Mouse (Mus musculus) CD4-positive helper T cell, adult 2 months (primary cell): ENCODE data around the gene Lrrc73.

ENCODE experiments used
- DNase-seq: peaks from one replicate; pipeline ENCODE4 v3.0.0-alpha.2; 2012; ENCODE audit warnings: low read depth, missing footprints, low spot score

Gene Lrrc73

DNA sequence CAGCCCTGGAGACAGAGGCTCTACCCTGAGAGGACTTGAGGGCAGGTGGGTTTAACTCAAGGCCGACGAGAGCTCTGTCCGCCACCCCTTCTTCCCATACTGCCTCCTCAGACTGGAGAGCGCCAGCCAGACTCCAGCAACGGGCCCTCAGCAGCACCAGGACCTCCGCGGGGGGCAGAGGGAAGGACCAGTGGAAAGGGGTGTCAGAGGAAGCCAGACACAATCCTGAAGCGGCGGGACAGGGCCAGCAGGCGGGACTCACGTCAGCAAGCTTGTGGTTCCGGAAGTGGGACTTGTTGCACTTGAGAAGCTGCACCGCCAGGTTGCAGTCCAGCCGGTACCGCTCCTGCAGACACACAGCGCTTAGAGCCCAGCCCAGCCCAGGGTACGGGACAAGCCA, 6.3 kb downstream of the Lrrc73 start:
- no peak for DNase-seq

DNA sequence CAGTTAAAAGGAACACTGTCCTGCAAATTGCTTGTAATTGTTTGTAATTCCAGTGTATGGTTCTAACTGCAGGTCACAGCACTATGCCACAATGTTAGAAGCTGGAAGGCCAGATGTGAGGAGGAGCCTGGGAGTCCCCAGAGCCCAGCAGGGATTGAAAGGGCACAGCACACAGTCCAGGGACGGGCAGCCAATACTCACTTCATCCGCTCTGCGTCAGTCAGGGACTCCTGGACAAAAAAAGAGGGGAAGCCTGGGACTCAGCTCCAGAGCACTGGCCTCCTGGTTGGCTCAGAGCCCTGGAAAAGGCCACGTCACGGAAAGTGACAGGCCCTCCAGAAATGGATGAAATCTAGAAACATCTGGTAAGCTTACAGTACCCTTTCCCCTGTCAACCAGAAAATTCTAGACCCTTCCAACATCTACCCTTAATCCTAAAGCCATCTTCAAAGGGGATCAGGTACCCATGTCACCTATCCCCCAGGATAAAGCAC, 8.9 kb downstream of the Lrrc73 start:
- no peak for DNase-seq

DNA sequence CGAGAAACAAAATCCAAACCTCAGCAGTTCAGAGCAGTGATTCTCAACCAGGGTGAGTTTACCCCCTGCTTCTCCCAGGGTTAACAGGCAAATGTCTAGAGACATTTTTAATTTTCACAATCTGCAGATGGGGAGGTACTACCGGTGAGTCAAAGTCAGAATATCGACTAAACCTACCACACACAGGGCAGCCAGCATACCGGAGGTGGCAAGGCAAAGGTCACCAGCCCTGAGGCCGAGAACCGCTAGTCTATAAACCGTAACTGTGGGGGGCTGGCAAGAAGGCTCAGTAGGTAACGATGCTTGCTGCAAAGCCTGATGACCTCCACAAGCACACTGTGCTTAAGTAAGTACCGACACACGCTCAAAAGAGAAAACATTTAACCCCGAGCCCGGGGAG, 12.2 kb downstream of the Lrrc73 start:
- DNase-seq: no peak

DNA sequence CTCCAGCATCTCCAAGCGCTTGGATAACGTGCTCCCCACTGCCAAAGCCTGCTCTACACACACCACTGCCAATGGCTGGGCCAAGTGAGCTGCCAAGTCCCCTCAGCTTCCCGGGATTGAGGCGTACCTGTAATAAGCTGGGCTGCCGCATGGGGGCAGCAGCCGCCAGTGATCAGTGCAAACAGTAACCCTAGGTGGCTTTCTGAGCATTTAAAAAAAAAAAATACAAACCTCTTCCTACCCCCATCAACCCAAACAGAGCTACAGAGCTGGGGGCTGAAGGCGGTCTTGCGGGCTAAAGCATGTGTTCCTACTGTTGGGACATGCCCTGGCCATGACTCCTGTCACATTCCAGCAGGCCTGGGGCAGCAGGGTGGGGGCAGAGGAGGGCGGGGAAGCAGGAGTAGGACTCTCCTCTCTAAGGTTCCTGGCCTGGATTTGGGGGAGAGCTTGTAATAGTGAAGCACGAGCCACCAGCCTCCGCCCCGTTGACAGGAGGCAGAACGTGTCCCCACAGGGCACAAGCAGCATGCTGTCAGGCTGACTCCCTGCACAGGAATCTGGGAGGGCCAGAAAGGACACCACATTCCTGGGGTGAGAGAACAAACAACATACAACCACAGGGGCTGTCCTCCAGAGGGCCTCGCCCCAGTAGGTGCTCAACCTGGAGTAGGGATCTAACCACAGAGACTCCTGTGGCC, 12.7 kb downstream of the Lrrc73 start:
- DNase-seq: peak; percentile 75

DNA sequence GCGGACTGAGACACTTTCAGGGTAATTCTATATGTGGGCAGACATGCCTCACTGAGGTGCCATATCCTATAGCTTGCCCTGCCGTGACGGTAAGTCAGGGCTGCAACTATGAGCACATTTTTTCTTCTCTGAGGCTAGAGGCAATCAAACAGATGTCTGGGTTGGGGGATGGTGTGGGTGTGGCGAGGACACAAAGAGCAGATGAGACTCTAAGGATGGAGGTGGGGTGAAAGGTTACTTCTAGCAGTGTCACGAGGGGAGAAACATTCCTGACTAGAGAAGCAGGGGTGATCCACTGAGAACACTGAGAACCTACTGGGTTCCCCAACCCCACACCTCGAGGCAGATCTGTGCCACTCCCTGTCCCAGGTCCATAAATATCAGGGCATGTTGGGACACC, 13.7 kb downstream of the Lrrc73 start:
- DNase-seq: no peak

DNA sequence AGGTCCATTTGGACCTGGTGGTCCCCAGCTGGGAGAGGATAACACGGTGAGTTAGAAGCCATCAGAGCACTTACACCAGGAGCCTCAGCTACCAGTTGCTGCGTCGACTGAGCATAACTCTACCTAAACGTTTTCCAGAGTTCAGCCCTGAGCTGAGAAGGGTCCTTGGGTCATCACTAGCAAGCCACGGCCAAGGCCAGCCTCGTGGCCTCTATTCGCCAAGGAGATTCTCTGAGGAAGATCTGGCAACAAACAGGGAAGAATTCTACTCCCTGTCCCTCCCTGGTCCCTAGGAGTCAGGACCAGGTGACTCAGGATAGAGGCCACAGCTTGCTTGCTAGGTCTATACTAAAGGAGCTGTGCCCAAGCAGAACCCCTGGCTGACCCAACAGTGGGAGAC, 14.2 kb downstream of the Lrrc73 start:
- no peak for DNase-seq

DNA sequence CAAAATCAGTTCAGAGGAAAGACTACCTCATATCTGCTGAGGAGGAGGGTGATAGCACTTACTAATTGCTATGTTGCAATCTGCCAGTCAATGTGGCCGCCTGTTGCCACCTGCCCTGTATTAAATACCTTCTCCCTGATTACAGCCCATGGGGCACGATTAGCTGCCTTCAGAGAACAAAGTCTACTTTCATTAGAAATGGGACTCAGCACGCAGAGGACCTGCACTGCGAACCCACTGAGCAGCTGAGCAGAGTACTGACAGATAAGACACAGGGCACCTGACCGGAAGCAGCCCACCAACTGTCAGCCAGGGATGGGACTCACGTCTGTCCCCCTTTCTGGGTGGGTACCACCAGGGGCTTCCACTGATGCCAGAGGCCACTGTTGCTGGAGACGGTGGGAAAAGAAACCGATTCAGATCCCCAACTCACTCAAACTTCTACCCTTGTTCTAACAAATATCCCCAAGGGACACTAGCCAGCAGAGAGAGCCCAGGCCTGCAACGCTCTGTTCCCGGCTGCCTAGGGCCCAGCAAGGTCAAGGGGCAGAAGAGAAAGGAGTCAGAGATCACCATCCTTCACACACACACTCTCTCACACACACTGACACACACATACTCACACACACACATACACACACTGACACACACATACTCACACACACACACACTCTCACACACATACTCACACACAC, 14.8 kb downstream of the Lrrc73 start:
- DNase-seq: no peak

DNA sequence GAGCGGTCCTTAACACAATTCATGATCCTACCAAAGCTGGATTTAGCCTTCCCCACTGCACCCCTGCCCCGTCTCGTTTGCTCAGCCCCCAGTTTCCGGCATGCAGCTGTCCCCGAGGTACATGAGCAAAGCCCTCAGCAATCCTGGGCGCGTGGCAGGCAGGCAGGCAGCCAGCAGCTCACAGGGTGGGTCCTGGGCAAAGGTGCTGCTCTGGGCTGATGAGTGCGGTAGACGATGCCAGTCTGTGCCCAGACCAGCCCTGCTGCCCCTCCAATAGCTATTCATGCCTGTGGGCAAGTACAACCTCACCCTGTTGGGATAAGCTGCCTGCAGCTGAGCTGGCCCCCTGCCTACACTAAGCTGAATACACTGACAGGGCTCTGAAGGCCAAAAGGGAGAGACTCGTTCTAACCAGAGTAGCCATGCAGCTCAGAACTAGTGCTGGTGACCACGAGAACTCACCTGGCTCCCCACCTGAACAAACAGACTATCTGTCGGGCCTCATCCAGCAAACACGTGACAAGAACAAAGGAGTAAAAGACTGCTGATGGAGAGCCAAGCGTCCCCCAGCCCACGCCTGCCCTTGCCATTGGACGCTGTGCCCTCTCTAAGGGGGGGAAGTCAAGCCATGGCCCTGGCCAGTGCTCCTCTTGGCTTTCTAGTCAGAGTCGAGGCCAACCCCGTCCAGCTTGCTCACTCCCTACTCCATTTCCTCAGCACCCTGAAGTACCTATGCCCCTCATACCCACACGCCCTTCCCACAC, 16.6 kb downstream of the Lrrc73 start:
- no peak for DNase-seq

DNA sequence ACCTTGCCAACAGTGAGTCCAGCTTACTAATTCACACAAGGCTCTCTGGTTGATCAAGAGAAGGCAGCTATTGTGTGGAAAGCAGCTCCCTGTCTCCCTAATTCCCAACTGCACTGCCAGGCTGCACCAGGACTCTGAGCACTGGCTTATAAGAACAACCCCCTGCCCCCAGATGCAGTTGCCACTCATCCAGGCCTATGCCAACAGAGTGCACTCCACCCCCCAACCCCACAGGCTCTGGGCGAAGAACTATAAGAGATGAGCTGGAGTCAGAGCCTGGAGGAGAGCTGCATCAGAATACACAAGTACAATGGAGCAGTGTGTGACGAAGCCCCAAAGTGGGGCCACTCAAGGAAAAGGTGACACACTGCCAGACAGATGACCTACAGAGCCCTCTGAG, 18.7 kb downstream of the Lrrc73 start:
- DNase-seq: no peak

DNA sequence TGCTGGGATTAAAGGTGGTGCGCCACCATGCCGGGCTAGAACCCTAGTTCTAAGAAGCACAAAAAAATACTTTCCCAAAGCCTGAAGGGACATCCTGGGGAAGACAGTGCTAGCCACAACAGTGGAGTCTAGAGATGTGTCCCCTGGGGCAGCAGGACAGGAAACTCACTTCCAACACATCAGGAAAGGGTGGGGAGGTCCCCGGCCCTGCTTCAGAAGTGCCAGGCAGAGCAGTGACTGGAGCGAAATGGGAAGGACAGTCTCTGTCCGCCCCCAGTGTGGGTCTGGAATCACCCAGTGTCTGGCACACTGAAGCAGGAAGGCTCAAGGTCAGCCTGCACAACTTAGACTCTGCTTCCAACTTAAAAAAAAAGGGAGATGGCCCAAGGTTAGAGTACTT, 19.3 kb downstream of the Lrrc73 start:
- DNase-seq: no peak

DNA sequence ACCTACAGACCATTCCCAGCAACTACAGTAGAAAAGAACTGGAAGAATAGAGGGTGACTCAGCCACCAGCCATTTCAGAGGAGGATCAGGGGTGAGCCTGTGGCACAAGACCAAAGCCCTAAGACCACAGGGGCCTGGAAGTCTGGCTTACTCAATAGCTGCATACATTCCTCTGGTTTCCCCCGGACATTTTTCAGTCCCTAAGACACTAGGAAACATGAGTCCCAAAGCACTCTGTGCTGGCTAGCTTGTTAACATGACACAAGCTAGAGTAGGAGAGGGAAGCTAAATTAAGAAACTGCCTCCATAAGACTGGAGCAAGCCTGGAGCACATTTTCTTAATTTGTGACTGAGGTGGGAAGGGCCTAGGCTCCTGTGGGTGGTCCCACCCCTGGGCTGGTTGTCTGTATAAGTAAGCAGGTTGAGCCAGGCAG, 20.5 kb downstream of the Lrrc73 start:
- DNase-seq: no peak

DNA sequence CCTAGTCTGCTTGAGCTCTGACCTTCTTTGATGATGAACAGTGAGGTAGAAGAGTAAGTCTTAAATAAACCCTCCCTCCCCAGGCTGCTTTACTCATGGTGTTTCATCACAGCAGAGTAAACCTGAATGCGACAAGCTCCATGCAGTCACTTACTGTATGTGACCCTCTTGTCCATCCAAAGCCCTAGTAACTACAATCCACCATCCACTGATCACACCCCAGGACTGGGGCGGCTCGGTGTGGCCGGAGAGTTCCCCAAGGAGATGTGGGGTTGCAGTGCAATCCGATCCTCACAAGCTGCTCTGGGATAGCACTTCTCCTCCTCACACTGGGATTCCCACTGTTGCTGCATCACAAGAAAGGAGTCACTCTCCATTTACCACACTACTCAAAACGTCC, 21.1 kb downstream of the Lrrc73 start:
- no peak for DNase-seq

DNA sequence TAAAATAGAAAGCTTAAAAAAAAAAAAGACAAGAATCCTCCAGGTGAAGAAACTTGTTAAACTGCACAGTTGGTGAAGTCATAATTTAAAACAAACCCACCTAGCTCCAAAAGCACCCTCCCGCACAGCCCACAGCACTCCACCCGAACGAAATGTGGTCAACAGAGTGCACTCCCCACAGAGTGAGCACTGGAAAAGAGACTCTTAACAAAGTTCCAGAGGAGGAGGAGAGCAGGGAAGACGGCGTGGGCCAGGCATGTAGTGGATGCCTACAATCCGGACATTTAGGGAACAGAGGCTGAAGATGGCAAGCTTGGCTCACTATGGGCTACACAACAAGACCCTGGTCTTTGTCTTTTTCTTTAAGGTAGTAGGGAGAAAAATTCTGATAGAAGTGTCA, 21.7 kb downstream of the Lrrc73 start:
- no peak for DNase-seq

DNA sequence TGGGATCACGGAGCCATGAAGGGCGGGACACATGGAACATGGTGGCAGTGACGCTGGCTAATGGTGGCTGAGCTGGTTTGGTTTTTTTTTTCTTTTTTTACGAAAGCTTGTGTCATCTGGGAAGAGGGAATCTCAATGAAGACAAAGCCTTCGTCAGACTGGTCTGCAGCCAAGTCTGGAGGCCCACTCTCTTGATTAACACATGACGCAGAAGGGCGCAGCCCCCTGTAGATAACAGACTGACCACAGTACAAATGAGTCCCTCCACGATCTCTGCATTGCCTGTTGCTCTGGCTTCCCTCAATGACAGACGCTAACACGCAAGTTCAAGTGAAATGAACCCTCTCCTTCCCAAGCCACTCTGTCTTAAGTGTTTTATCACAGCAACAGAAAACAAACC, 22.2 kb downstream of the Lrrc73 start:
- DNase-seq: no peak

DNA sequence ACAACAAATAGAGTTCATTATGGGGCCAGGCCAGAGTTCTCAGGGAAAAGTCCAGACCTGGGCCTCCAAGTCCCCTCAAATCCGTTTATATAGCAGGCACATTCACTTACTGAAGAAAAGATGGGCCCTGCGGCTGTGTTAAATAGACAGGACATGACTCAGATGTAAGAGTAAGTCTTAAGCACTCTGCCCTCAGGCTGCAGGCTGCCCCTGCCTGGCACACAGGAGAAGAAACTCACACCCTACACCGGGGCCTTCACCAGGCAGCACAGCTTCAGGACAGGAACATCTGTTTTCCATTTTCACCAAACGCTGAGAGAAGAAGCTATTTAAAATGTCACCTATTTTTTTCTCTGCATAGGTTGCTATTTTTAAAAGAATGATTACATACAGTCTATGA, 24.3 kb downstream of the Lrrc73 start:
- DNase-seq: no peak

DNA sequence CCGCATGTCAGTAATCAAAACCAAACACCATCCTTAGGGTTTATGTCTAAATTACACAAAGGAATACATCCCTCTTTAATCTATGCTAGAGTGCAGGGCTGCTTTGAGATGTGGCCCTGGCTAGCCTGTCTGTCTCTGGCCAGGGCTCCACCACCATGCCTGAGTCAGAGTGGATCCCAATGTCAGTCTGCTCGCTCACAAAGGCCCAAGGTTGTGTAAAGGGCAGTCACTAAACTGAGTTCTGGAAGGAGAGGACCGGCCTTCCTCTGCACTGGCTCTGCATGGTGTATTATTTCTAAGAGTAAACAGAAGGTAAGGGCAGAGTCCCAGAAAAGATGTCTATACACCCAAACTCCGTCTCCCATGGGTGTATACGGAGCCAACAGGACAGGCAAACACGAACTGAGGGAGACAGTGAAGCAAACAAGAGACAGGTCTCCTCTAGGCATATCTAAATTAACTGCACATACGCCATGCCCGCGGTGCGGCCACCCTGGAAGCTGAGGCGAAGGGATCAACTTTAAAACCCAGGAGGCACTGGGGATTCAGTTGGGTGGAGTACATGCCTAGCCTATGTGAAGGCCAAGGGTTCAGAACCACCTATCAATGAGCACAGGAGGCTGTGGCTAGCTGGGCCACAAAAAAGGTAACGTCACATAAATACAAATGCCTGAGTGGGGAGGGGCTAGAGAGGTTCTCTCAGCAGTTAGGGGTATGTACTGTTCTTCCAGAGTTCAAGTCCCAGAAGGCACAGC, 24.9 kb downstream of the Lrrc73 start:
- DNase-seq: no peak

DNA sequence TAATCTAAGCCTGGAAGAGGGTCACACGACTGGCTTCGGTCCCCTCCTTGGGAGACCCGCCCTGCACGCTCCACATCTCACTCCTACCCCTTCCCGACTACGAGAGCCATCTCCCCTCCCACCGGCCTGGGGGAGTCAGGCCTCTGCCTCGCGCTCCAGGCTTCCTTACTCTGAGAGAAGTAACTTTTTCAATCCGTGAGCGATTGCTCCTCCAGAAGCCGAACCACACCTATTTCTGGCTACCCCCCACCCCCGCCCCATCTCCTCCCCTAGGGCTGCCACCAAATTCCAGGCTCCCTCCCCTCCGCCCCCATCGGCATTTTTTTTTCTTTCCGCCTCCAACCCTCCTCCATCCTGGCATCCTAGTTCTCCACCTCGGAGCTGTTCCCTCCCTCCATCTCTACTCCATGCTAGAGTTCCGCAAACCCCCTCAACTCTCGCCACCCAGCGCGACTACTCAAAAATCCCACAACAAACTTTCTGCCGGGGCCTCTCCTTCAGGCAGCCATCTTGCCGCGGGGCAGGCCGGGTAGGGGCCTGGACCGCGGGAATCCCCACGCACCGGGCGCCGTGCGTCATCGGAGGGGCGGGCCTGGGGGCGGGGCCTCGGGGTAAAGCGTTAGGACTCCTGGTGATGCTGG, 29.3 kb downstream of the Lrrc73 start, which contains the start of gene Tjap1:
Gene Tjap1, minus strand, starts transcription at position 544 of the 641 bp plus-strand sequence.
- DNase-seq: peak; percentile 88

DNA sequence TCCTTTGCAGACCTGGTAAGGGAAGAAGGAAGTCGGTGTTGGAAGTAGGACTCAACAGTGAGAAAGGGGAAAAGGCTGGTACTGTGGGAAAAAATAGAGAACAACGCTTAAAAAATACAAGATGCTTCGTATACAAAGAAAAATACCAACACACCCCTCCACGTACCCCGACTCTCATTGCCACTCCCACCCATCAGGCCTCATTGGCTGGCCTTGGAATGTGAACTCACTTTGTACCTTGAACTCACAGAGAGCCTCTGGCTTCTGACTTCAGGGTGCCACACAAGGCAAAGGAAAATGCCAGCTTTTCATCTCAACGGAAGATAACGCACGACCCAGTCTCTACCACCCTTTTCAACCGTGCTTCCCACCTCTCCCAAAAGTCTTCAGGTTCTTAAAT, 29.8 kb downstream of the Lrrc73 start:
- DNase-seq: no peak

DNA sequence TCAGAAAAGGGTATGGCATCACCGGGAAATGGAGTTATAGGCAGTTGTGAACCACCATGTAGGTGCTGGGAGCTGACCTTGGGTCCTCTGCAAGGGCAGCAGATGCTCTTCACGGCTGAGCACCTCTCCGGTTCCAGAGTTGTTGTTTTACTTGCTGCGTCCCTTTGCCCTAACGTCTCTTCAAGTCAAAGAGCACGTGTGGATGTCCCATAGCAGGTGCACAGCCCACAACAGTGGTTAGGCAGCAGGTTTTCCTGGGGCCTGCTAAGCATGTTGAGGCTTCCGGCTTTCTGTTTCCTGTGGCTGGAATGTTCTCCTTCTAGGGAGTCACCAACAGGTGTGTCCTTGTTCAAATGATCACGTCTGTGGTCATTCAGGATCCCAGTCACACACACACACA, 30.6 kb downstream of the Lrrc73 start:
- DNase-seq: no peak

DNA sequence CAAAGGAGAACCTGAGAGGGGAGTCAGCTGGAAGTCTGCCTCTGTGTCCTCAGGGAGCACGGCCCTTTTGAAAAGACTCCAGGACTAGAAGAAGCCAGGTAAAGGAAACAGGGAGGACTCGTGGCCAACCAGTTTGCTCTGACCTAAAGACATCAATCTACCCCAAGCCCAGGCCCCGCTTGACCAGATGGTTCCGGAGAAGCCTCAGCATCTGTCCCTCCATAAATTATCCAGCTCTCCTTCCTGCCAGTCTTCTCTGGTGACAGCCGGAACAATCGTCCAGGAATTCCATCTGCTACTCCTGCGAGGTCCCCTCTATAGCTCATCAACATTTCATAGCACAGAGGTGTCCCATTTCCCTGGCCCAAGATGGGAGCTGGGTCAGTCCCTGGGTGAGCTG, 31.3 kb downstream of the Lrrc73 start:
- DNase-seq: no peak

DNA sequence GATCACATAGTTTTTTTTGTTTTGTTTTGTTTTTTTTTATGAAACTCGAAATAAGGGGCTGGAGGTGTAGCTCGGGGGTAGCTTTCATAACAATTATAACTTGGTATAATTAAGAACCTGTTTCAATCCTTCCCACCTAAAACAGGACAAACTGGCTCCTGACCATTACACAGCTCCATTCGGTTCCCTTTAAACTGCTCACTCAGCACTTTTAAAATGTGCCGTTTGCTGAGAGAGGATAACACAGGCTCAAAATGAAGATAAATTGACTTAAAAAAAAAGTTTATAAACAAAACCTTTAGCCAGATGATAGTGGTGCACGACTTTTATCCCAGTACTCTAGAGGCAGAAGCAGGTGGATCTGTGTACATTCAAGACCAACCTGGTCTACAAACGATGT, 32.1 kb downstream of the Lrrc73 start:
- no peak for DNase-seq
